Mouse (Mus musculus) kidney, embryonic 16.5 days (tissue): ENCODE results near the gene Olfr331. TPM values are rescaled to one million over a fixed set of nuclear protein-coding genes. Genes with fewer than 3 reads are reported as not detected.

Experiments
- ATAC-seq: fragments of 200-750 bp; cut with Nextera tagmentation; 2 replicates; pipeline ENCODE4 v1.8.0; 2017; ENCODE audit warnings: moderate TSS enrichment; ENCODE audit not compliant: low FRiP score, low TSS enrichment
- H3K27ac ChIP-seq: fragments of 300-500 bp; sonication (generic); 2 replicates; pipeline ENCODE4 v1.5.1; 2014; ENCODE audit warnings: low read length
- H3K27me3 ChIP-seq: fragments of 300-500 bp; sonication (generic); 2 replicates; pipeline ENCODE4 v1.6.1; 2014; ENCODE audit warnings: low read length, control low read depth, mixed read lengths; ENCODE audit not compliant: insufficient read depth
- H3K36me3 ChIP-seq: fragments of 300-500 bp; sonication (generic); 2 replicates; pipeline ENCODE4 v1.6.1; 2014; ENCODE audit warnings: low read length, control low read depth, mixed read lengths; ENCODE audit not compliant: insufficient read depth
- H3K4me1 ChIP-seq: fragments of 300-500 bp; sonication (generic); 2 replicates; pipeline ENCODE4 v1.6.1; 2014; ENCODE audit warnings: low read length, control low read depth, mixed read lengths; ENCODE audit not compliant: insufficient read depth
- H3K4me2 ChIP-seq: fragments of 300-500 bp; sonication (generic); replicated peaks from 2 replicates; pipeline ENCODE4 v1.6.1; 2014; ENCODE audit warnings: low read depth, low read length
- H3K4me3 ChIP-seq: fragments of 300-500 bp; sonication (generic); 2 replicates; pipeline ENCODE4 v1.5.1; 2014; ENCODE audit warnings: mild to moderate bottlenecking, low read length
- H3K9ac ChIP-seq: fragments of 300-500 bp; sonication (generic); replicated peaks from 2 replicates; pipeline ENCODE4 v1.6.1; 2014; ENCODE audit warnings: low read length
- H3K9me3 ChIP-seq: fragments of 300-500 bp; sonication (generic); 2 replicates; pipeline ENCODE4 v1.6.1; 2016; ENCODE audit warnings: low read length, control low read depth
- WGBS: fragments of 180-500 bp; shearing (Covaris S2); extraction: QIAGEN DNeasy Blood & Tissue Kit; methylation state at CpG from one replicate; pipeline ENCODE4 v1.1.7; 2014; 5-methylcytosine and 5-hydroxymethylcytosine counted together
- polyA plus RNA-seq: library from polyadenylated mRNA; unstranded; fragments of >200 nt; fragmentation: Nextera tagmentation; extraction: Ambion mirVana; gene quantifications from 2 replicates; pipeline ENCODE4 v1.2.1, GENCODE M21; 2015

Gene Olfr331
- polyA plus RNA-seq, 1 experiment from 2014 or later = not detected

DNA sequence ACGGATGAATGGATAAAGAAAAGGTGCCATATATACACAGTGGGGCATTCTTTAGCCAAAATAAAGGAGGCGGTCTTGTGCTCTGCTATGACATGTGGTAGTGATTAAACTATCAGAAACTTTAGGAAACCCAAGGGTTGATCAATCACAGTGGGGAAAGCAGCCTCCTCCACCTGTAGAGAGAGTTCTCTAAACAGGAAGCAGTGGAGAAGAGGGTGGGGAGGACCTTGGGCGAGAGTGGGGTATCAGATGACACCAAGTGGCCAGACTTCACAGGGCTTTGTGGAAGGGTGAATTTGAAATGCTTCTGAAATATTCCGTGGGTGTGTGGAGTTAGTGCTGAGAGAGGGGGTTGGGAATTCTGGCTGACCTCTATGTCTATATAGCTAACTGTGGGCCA lies 48.8 kb downstream of the Olfr331 start:
- Histone ChIP-seq H3K4me3 (no peak overlapping the region), H3K9me3 (no peaks in the 10 kb centered on the region), H3K27ac (no peak overlapping the region), H3K4me1 (no peaks in the 10 kb centered on the region), H3K4me2 (no peak overlapping the region), H3K36me3 (no peaks in the 10 kb centered on the region), H3K9ac (no peak overlapping the region), H3K27me3 (no peaks in the 10 kb centered on the region)
- 37% methylated on average over 4 of the region's 4 CpGs for WGBS
- ATAC-seq = no peak

GRCm38 (mm10) chr11:58452759-58453158 lies 49.6 kb downstream of the Olfr331 start, which contains the start of gene Lypd9:
Gene Lypd9 (minus strand): TSS chr11:58452923.
- no peak within 1 kb of the TSS for H3K4me2 ChIP-seq
- no peaks in the 10 kb centered on the region for H3K4me1 ChIP-seq
- WGBS = 97% methylated on average over 9 of the region's 9 CpGs
- no peak within 1 kb of the TSS for H3K27ac ChIP-seq
- no peak for ATAC-seq
- no peak within 1 kb of the TSS for H3K9ac ChIP-seq
- H3K27me3 ChIP-seq = no peaks in the 10 kb centered on the region
- no peaks in the 10 kb centered on the region for H3K36me3 ChIP-seq
- H3K9me3 ChIP-seq = peaks cover 3% of the 10 kb centered on the region; the same call in 1 of the 2 replicates
- H3K4me3 ChIP-seq = no peak within 1 kb of the TSS

Other genes with a start within 250 kb of the Olfr331 start
- not detected in 2 replicates for gene 4930438A08Rik, start 227.8 kb downstream of the Olfr331 start, polyA plus RNA-seq
- gene Zfp692, start 195.5 kb downstream of the Olfr331 start, polyA plus RNA-seq = 30.1 and 33.3 TPM in 2 replicates
- gene Zfp672, start 172.2 kb downstream of the Olfr331 start, polyA plus RNA-seq = 40.9 and 43.8 TPM in 2 replicates
- 41.2 and 41.8 TPM in 2 replicates for gene Sh3bp5l, start 171.8 kb downstream of the Olfr331 start, polyA plus RNA-seq
- gene Lypd8, start 123.5 kb downstream of the Olfr331 start, polyA plus RNA-seq = 0.21 and 0.27 TPM in 2 replicates
- not detected in 2 replicates for gene 1810065E05Rik, start 81.5 kb downstream of the Olfr331 start, polyA plus RNA-seq
- gene Gm12253, start 70.0 kb downstream of the Olfr331 start, polyA plus RNA-seq = not detected in 2 replicates
- not detected in 2 replicates for gene Lypd9, start 49.6 kb downstream of the Olfr331 start, polyA plus RNA-seq
- not detected in 2 replicates for gene Olfr30, start 40.3 kb downstream of the Olfr331 start, polyA plus RNA-seq
- not detected in 2 replicates for gene Olfr332, start 10.0 kb downstream of the Olfr331 start, polyA plus RNA-seq
- gene Olfr330, start 32.3 kb upstream of the Olfr331 start, polyA plus RNA-seq = not detected in 2 replicates
- not detected in 2 replicates for gene Olfr329-ps, start 43.9 kb upstream of the Olfr331 start, polyA plus RNA-seq
- gene Olfr328, start 53.1 kb upstream of the Olfr331 start, polyA plus RNA-seq = 0.14 TPM in 1 of 2 replicates, not detected in the other
- not detected in 2 replicates for gene Olfr224, start 68.0 kb upstream of the Olfr331 start, polyA plus RNA-seq
- not detected in 2 replicates for gene Olfr325, start 75.2 kb upstream of the Olfr331 start, polyA plus RNA-seq
- not detected in 2 replicates for gene Olfr324, start 92.5 kb upstream of the Olfr331 start, polyA plus RNA-seq
- gene 2210407C18Rik, start 113.5 kb upstream of the Olfr331 start, polyA plus RNA-seq = not detected in 2 replicates
- not detected in 2 replicates for gene Olfr323, start 127.9 kb upstream of the Olfr331 start, polyA plus RNA-seq
- gene Trim58, start 137.9 kb upstream of the Olfr331 start, polyA plus RNA-seq = 0.10 TPM in 1 of 2 replicates, not detected in the other
- gene Olfr322, start 156.2 kb upstream of the Olfr331 start, polyA plus RNA-seq = 0.04 and 0.12 TPM in 2 replicates
- 0.05 TPM in 1 of 2 replicates, not detected in the other for gene Olfr320, start 178.5 kb upstream of the Olfr331 start, polyA plus RNA-seq
- not detected in 2 replicates for gene Olfr319, start 196.6 kb upstream of the Olfr331 start, polyA plus RNA-seq
- not detected in 2 replicates for gene Olfr318, start 221.4 kb upstream of the Olfr331 start, polyA plus RNA-seq
- not detected in 2 replicates for gene Olfr317, start 236.6 kb upstream of the Olfr331 start, polyA plus RNA-seq